ENCODE assay signal across 8 mouse cellular contexts in genomic region chr19:53390495-53391007, GRCm38 (mm10). TPM values are rescaled to one million over a fixed set of nuclear protein-coding genes. Genes with fewer than 3 reads are reported as not detected.
DNase-seq lines count a peak whose midpoint lies in the region; ATAC-seq lines count a peak whose summit lies in the region.

Gene Smndc1 (minus strand): TSS chr19:53390578.

- intact Hi-C loops in heart, postnatal 14 days (cut with DNase I) = loop anchor here (5.0 kb wide), 2 partner anchors 247 to 552 kb away; partner anchors contain the start of genes Bbip1 and Shoc2

- peak within 1 kb of the TSS; percentile 98 for H3K9ac ChIP-seq in forebrain, embryonic 14.5 days (ENCODE audit: low read length)
- peak within 1 kb of the TSS; percentile 97 for H3K9ac ChIP-seq in neural tube, embryonic 15.5 days (replicated peaks)

- WGBS in forebrain, embryonic 14.5 days = under 1% methylated on average over 45 of the region's 48 CpGs
- under 1% methylated on average over 48 of the region's 48 CpGs for WGBS in neural tube, embryonic 15.5 days

- peak; percentile 100 for DNase-seq in ES-CJ7 (ENCODE audit: low read depth, low spot score)
- DNase-seq in cerebellum, adult 11 months = peak; percentile 99
- DNase-seq in forebrain, embryonic 14.5 days (ENCODE audit: low spot score) = peak; percentile 100
- DNase-seq in heart, postnatal 14 days = peak; percentile 99
- DNase-seq in layer of hippocampus, adult 11-12 months (ENCODE audit: low spot score) = peak; percentile 99
- DNase-seq in lung, adult 18-20 months = peak; percentile 99 to 100
- peak; percentile 100 for DNase-seq in testis, postnatal 14 days (ENCODE audit: low spot score)

- peak within 1 kb of the TSS; percentile 97 for H3K27ac ChIP-seq in forebrain, embryonic 14.5 days (ENCODE audit: low read depth, low read length)
- H3K27ac ChIP-seq in neural tube, embryonic 15.5 days (replicated peaks) = peak within 1 kb of the TSS; percentile 97

- H3K27me3 ChIP-seq in forebrain, embryonic 14.5 days (replicated peaks; ENCODE audit: control insufficient read depth, insufficient read depth, low read length) = no peaks in the 10 kb centered on the region
- H3K27me3 ChIP-seq in neural tube, embryonic 15.5 days (replicated peaks) = no peaks in the 10 kb centered on the region

- H3K4me1 ChIP-seq in forebrain, embryonic 14.5 days (ENCODE audit: control insufficient read depth, insufficient read depth, low read length) = peaks cover 9% of the 10 kb centered on the region
- peaks cover 21% of the 10 kb centered on the region for H3K4me1 ChIP-seq in neural tube, embryonic 15.5 days

- H3K9me3 ChIP-seq in forebrain, embryonic 14.5 days (replicated peaks; ENCODE audit: control insufficient read depth, low read length) = no peaks in the 10 kb centered on the region
- H3K9me3 ChIP-seq in neural tube, embryonic 15.5 days (replicated peaks) = no peaks in the 10 kb centered on the region

- peak within 1 kb of the TSS; percentile 99 for H3K4me3 ChIP-seq in forebrain, embryonic 14.5 days (ENCODE audit: low read depth, low read length)
- peak within 1 kb of the TSS; percentile 80 for H3K4me3 ChIP-seq in neural tube, embryonic 15.5 days (replicated peaks)

- peaks cover 32% of the 10 kb centered on the region for H3K36me3 ChIP-seq in forebrain, embryonic 14.5 days (ENCODE audit: control insufficient read depth, insufficient read depth, low read length)
- H3K36me3 ChIP-seq in neural tube, embryonic 15.5 days = peaks cover 24% of the 10 kb centered on the region

- peak within 1 kb of the TSS; percentile 83 for H3K4me2 ChIP-seq in forebrain, embryonic 14.5 days (ENCODE audit: low read length)
- H3K4me2 ChIP-seq in neural tube, embryonic 15.5 days = peak within 1 kb of the TSS; percentile 74

- ATAC-seq in forebrain, embryonic 14.5 days = peak; percentile 98
- peak; percentile 97 for ATAC-seq in neural tube, embryonic 15.5 days (ENCODE audit: low FRiP score)

RNA-seq across cellular contexts. Expression of gene Smndc1, which starts in this region (rescaled TPM):
- polyA plus RNA-seq in forebrain, embryonic 14.5 days (2014; fragmentation: Nextera tagmentation; extraction: Ambion mirVana) = 41.5 and 44.5 TPM in 2 replicates
- total RNA-seq in heart, postnatal 14 days (2021) = 10 to 100 TPM; 29.7 to 31.6 TPM
- polyA plus RNA-seq in neural tube, embryonic 15.5 days (2015; fragmentation: Nextera tagmentation; extraction: Ambion mirVana) = 29.3 and 31.6 TPM in 2 replicates

Comparison
In these comparisons a context has a peak if more than half of its experiments do, and no peak if none do; other contexts are left out.
1. Peak in every context shown above with its lines: DNase-seq, ATAC-seq, H3K4me3 ChIP-seq and H3K27ac ChIP-seq.